Mouse (Mus musculus): ENCODE data around the gene Prrx2.

The Prrx2 gene

DNA sequence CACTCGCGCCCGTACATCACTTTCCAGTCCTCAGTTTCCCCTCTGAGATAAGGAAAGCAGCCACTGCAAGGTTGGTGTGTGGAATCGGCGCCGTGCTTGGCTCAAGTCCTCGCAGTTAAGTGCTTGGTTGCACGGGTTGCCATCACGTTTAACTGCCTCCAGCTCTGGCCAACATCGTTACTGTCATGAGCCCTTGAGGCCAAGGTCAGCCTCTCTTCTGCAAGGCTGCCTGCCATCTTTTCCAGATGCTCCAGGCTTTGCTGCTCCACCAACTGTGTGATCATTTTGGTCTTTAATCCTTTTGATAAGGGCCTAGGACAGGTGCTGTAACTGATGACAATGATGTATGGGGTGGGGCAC lies 26.5 kb upstream of the Prrx2 start:
- no peak for TF ChIP-seq GATA4 (IDR thresholded peaks at IDR 0.05; ENCODE audit: insufficient replicate concordance, low read length)

DNA sequence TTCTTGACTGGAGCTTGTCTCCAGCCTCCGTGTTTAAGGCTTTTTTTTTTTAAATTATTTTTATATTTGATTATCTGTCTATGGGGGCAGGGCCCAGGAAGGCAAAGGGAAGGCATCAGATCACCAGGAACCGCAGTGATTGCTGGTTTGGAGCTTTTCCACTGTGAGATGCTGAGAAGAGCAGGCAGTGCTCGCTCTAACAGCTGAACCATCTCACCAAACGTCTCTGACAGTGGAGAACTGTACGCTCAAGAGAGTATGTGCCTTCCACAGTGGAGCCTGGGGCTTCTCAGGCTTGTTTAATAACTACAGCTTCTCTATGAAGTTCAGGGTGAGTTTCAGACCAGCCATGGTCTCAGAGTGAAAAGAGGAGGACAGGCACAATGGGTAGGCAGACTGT lies 25.3 kb upstream of the Prrx2 start:
- no peak for TF ChIP-seq GATA4 (IDR thresholded peaks at IDR 0.05; ENCODE audit: insufficient replicate concordance, low read length)

DNA sequence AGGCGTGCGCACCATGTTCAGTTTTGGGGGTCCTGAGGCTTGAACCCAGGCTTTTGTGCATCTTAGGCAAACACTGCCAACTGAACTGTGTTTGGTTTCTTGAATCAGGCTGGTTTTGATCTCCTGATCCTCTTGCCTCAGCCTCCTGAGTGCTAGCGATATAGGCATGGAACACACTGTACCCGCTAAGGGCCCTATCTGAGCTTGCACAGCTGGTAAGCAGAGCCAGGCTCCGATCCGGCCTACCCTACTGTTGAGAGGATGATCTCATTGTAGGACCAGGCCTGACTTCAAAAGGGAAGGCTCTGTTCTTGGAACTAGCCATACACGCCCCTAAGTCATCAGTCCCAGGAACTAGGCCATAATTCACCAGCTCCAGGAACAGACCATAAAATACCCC lies 24.2 kb upstream of the Prrx2 start:
- no peak for TF ChIP-seq GATA4 (IDR thresholded peaks at IDR 0.05; ENCODE audit: insufficient replicate concordance, low read length)

DNA sequence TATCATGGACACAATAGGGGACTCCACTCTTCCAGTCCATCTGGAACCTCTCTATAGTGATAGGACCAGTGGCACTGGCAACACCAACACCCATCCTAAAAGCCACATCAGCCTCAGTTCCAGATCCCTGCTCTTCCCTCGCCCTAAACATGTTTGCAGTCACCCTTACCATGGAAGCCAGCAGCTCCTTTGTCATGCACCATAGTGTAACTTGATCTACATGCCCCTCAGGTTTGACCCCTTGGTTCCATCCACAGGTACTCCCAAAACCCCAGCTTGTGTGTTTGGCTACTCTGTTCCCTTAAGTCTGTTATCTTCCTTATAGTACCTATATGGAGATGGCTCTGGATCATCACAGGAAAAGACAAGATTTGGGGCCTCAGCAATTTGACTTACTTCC lies 18.4 kb upstream of the Prrx2 start:
- TF ChIP-seq GATA4 (IDR thresholded peaks at IDR 0.05; ENCODE audit: insufficient replicate concordance, low read length): no peak

DNA sequence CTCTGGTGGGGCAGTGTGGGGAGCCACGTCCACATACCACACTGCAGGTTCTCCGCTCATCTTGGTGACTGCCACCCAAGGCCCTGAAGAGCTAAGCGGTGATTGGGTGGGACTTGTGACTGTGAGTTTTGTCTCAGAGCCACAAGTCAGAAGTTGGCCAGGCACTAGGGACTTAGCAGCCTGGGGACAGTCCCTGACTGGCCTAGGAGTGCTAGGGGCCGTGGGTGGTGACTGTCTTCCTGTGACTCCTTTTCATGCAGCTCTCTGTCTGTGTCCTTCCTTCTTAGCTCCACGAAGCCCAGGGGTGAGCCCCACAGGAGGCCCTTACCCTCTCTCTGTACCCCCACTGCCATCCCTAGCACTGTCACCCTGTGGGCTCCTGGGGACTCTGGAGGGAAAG lies 14.9 kb upstream of the Prrx2 start:
- no peak for TF ChIP-seq GATA4 (IDR thresholded peaks at IDR 0.05; ENCODE audit: insufficient replicate concordance, low read length)

GRCm38 (mm10) chr2:30821073-30821472 lies 13.7 kb upstream of the Prrx2 start:
- TF ChIP-seq GATA4 (IDR thresholded peaks at IDR 0.05; ENCODE audit: insufficient replicate concordance, low read length): no peak

DNA sequence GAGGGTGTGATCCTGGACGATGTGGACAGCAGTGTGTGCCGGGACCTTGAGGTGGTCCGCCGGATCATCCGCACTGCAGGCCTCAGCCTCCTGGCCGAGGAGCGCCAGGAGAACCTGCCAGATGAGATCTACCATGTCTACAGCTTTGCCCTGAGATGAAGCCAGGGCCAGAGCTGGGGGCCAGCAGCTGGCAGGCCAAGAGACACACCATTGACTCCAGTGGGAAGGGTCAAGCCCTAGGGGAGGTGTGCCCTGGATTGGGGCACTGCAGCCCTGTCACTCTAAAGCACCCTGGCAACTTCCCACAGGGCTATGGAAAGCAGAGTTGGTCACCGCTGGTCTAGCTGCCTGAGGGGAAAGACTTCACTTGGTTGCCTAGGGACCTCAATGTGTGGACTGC lies 12.3 kb upstream of the Prrx2 start:
- no peak for TF ChIP-seq GATA4 (IDR thresholded peaks at IDR 0.05; ENCODE audit: insufficient replicate concordance, low read length)

GRCm38 (mm10) chr2:30823385-30824153 lies 11.2 kb upstream of the Prrx2 start:
- TF ChIP-seq GATA4 (IDR thresholded peaks at IDR 0.05; ENCODE audit: insufficient replicate concordance, low read length): no peak

DNA sequence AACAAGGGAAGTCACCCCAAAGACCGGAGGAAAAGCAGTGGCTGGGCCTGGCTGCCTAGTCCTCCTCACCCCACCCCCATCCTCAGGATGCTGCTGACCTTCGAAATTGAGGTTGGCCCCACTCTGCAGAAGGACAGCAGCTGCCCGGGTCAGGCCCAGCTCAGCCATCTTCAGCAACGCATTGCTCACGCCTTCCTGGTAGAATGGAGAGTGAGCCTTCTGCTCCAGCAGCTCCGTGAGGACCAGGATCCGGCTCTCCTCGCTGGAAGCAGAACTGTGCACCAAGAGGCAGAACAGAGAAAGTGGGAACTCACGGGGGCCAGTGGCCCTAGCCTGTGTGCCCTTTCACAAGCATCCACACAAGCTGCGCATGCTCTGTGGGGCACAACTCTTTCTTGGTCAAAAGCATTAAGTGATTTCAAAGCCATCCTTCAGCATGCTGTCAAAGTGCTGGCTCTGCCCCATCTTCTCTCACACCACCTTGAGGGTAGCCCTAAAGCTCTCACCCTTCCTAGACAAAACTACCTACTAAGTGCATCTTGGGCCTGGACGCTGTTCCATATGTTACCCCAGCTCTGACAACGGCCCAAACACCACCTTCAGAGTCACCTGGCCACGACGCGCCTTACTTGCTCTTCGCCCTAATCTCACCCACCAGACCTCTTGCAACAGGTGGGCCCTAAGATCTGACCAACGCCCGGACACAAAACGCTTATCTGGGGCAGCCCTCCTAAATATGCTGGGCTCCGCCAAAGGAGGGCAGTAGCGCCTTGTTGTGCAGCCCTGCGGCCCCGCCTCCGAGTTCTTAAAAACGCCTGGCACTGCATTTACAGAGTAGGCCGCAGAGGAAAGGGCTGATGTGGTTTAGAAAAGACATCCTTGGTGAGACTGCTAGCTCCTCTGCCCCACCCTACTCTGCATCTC lies 7.7 kb upstream of the Prrx2 start:
- no peak for TF ChIP-seq GATA4 (IDR thresholded peaks at IDR 0.05; ENCODE audit: insufficient replicate concordance, low read length)

GRCm38 (mm10) chr2:30827749-30828475 lies 6.9 kb upstream of the Prrx2 start:
- no peak; the same call in 1 of the 2 replicates for TF ChIP-seq GATA4 (IDR thresholded peaks at IDR 0.05; ENCODE audit: insufficient replicate concordance, low read length)

GRCm38 (mm10) chr2:30829315-30829714 lies 5.5 kb upstream of the Prrx2 start:
- no peak for TF ChIP-seq GATA4 (IDR thresholded peaks at IDR 0.05; ENCODE audit: insufficient replicate concordance, low read length)

DNA sequence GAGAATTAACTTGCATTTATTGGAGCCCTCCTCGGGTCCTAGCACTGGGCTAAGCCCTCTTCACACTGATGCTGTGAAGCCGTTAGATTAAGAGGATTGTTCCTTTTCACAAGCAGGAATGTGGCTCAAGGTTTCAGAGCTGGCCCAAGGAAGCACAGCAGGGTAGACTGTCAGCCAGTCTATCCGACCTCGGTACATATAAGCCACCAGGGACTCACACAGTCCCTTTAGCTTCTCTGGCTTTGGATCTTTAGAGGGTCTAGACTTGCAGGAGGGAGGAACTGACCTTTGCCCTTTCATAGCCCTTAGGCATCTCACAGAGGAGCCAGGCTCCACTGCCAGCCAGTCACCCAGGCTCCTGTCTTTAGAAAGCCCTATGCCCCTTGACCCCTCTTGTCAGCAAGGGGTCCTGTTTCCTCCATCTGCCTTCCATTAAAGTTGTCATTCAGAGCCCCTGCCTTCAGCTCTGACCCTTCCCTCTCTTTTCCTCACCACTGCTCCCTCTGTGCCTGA lies 4.4 kb upstream of the Prrx2 start, which contains the start of gene Asb6:
Gene Asb6 (minus strand): TSS at position 51 of the 513 bp plus-strand sequence.
- no peak for TF ChIP-seq GATA4 (IDR thresholded peaks at IDR 0.05; ENCODE audit: insufficient replicate concordance, low read length)

- TF ChIP-seq GATA4 (IDR thresholded peaks at IDR 0.05; ENCODE audit: insufficient replicate concordance, low read length): no peak
Measured at GRCm38 (mm10) chr2:30833644-30834043, 1.1 kb upstream of the Prrx2 start.

- no peak for TF ChIP-seq GATA4 (IDR thresholded peaks at IDR 0.05; ENCODE audit: insufficient replicate concordance, low read length)
Measured at GRCm38 (mm10) chr2:30836238-30836990, 1.6 kb downstream of the Prrx2 start.

DNA sequence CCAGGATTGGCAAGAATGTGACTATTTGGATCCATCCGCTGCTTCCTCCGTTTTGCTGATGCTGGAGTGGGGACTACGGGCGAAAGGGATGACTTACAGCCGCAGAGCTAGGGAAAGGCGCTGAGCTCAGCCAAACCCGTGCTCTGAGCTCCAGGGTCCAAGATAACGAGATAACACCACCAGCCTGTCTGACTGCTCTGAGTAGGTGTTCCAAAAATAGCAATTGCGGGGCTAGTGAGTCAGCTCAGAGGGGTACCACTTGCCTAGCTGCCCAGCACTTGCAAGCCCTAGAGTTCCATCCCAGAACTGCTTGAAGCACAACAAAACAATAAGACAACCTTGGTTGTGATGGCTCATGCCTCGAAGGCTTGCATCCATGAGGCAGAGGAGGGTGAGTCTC lies 7.8 kb downstream of the Prrx2 start:
- no peak for TF ChIP-seq GATA4 (IDR thresholded peaks at IDR 0.05; ENCODE audit: insufficient replicate concordance, low read length)
